Mouse (Mus musculus): ENCODE results near the gene Ankrd6.
A peak's percentile ranks its signal among the peaks of the same experiment; 100 is the strongest.

The Ankrd6 gene

DNA sequence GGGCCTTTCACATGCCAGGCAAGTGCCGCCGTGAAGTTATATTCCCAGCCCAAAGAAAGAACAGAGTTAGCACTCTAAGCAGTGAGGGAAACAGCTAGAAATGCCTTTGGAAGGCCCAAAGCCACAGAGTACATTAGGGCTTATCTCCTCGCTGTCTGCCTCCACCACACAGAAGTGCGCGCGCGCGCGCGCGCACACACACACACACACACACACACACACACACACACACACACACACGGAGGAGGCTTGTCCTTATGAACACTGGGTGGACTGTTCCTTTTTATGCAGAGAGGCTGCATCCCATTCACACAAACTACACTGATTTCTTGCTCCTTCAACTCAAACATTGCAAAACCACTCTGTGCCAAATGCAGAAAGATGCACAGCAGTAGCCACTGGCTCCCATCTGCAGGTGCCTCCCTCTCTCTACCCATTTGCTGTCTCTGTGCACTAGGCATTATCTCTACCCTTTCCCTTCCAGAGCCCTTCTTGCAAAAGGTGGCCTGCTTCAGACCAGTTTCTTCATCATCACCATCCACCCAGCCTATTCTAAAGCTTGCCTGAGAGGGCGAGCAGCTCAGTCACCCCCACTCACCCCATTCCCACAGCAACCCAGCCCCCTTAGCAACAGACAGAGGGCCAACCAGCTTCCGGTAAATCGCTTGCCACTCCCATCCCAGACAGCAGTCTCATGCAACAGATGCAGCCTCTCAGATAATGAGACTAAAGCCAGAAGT is 88.5 kb downstream of the Ankrd6 start:
- DNase-seq (ENCODE audit: low read depth, low spot score) = no peak

DNA sequence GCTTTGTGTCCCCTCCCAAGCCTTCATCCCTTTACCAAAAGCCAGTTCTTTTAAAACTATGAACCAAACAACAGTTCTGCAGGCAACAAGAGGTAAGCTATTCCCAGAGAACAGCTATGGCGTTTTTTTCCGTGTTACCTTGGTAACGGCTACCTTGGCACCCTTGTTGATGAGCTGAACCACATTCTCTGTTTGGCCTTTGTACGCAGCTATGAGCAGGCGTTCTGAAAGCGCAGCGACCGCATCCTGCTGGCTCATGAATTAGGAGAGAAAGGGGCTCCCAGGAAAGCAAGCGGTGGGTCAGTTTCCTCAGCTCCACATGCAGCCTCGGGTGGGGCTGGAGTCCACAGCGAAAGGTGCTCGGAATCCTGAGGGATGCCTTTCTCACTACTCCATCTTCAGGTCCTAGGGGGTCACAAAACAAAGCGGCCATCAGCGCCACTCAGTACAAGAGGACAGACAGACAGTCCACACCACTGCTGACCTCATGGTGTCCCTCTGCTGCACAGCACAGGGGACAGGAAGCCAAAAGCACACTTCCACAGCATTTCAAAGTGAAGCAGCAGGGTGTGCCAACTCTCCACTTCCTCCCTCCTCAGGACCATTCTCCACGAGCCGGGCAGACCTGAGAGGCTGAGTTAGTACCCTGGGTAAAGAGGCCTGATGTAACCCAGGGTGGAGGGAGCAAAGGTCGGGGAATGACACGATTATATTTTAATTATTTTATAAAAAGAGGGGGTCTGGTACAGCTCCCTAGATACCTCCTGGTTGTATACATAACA is 90.3 kb downstream of the Ankrd6 start:
- DNase-seq (ENCODE audit: low read depth, low spot score) = no peak

DNA sequence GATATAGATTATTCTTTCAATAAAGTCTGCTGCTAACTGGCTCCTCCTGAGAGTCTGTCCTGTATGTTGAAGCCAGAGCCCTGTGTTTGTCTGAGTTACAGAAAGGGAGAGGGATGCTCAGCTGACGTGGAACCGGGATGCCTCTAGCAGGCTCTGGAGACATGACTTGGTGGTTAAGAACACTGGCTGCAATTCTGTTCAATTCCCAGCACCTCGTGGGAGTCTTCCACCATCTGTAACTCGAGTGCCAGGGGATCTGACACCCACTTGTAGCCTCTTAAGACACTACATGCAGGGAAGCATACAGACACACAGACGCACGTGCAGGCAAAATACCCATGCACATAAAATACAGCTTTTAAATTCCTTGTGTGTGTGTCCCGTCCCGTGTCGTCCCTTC is 95.1 kb downstream of the Ankrd6 start:
- DNase-seq (ENCODE audit: low read depth, low spot score) = no peak

DNA sequence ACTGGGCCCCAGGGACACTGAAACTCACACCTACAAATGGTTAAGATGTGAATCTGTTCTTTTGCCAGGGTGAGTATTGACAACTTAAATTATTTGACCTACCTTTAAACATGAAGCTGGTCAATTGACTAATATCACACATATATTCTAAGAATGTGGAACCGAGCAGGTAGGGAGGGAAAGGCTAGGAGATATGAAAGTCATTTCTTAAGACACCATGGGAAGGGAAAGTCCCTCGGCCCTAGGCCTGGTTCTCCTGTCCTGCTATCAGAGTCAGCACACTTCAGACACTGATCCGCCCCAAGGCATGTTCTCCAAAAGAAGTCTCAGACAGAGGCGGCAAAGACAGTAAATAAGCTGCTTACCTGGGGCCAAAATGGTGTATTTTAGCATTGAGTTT is 95.7 kb downstream of the Ankrd6 start:
- DNase-seq (ENCODE audit: low read depth, low spot score) = no peak

DNA sequence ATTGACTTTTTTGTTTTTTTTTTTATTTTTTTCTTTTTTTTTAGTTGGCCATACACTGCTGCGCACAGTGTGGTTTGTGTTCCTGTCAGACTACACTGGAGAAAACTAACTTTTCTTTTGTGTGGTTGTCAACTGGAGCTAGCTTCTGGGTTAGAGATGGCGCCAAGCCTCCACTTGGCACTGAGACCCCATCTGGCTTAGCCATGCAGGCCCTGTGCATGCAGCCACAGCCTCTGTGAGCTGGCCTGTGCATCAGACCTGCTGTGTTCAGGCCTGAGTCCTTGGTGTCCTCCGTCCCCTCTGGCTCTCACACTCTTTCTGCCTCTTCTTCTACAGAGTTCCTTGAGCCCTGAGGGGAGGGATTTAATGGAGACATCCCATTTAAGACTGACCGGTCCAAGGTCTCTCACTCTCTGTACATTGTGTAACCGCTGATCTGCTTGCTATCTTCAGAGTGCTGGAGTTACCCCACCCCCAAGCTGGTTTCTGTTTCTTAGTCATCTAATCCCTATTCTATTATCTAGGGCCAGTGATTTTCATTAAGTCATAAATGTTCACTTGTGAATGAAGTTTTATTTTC is 96.9 kb downstream of the Ankrd6 start:
- DNase-seq (ENCODE audit: low read depth, low spot score) = no peak

DNA sequence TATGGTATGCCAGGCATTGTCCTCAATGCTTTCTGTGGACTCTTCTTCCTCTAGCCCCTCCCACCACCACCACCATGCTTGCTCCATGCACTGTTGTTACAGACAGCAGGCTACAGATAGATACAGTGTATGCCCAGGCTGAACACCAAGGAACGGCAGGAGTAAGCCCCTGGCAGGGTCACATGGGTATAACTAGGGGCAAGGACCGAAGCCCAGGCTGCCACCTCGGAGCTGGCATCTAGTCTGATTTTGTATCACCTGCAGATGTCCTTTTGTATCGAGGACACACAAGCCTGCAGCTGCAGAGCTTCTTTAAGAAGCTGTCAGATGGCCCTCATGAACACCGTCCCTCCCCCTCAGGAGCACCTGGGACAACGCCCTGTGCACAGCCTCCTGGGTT is 97.8 kb downstream of the Ankrd6 start:
- no peak for DNase-seq (ENCODE audit: low read depth, low spot score)

DNA sequence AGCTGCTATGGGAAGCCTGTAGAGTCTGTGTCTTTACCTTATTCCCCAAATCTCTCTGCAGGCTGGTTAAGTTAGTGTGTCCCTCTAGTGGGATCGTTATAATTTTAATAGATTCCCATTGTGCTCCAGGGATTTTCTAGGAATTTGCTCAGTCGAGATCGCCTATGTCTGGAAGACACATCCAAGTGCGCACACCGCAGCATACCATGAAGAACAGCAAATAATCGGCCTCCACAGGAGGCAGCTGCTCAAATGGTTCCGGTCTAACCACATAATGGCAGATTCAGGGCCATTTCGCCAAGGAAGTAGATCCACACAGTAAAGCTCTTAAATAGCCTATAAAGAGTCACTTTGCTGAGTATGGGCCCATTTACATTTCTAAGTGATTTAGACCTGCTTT is 98.3 kb downstream of the Ankrd6 start:
- no peak for DNase-seq (ENCODE audit: low read depth, low spot score)

DNA sequence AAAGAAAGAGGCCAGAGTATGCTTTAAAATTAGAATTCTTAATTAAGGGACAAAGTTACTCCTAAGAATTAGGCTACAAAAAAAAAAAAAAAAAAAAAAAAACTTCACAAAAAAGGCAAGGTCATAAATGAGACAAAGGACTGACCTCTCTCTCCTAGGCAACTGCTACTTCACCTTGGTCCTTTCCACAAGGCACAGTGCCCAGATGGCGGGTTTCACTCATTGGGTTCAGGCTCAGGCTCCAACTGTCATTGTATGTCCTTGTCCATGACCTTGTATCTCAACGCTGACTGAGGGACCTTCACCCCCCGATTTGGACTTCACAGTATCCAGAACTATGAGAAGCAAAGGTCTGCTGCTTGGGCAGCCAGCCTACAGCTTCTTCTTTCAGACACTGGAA is 112.2 kb downstream of the Ankrd6 start:
- DNase-seq (ENCODE audit: low read depth, low spot score) = no peak

DNA sequence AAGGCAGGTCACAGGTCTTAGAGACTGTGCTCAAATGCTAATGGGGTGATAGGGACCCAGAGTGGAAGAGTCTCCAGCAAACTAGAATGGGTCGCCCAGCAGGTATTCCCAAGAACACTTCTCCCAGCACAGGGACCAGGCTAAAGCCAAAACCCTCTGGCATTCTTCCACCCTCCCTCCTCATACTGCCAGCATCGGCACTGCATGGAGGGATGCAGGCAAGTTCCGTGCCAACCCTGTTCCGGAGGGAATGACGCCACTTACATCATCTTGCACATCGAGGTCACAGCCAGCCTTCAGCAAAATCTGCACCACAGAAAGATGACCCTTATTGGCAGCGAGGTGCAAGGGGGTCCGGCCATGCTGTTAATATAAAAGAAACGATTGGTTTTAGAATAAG is 114.6 kb downstream of the Ankrd6 start:
- no peak for DNase-seq (ENCODE audit: low read depth, low spot score)

DNA sequence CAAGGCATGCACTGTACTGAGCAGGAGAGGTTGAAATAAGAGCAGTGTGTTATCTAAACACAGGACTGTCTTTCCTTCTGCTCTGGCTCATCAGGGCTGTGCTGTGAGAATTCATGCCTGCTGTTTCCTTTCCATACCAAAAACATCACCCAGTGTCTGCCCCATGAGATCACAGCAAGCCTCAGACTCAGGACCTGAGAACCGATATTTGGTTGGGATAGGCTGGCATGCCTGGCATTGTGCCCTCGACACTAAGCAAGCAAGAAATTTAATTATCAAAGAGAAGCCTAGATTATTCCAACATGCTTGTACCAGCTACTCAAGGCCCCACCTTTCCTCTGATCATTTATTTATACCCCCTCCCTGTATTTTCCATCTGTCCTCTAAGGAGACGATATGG is 116.1 kb downstream of the Ankrd6 start:
- DNase-seq (ENCODE audit: low read depth, low spot score) = no peak

DNA sequence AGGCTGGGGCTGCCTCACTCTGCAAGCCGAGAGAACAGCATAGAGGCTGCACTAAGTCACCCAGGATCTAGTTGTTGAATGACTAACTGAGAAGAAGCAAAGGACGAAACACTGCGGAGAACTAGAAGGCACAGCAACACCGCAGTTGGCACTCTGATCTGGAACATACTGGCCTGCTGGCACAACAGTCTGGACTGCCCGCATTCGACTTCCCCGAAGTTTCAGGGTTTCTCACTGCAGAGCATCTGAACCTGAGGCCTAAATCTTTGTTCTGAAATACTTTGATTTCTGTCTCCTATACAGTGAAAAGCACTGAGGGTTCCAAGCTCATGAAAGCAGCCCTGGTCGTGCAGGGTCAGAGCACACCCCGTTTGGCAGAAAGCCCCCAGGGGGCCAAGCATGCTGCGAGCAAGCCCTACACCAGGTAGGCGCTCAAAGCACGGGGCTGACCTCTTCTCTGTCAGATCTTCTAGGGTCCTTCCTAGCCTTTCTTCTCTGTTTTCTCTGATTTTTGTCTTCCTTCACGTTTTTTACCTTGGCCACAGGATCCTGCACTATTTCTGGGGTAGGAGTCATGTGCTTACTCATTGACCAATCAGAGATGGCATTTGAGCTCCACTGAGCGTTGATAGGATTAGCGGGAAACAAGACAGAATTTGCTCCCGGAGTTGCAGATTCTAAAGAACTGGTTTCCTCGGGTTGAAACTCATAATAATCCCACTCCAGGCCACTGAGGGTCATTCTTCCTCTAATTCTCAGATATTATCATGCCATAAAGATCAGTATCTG is 117.0 kb downstream of the Ankrd6 start:
- DNase-seq (ENCODE audit: low read depth, low spot score) = peak; percentile 13

DNA sequence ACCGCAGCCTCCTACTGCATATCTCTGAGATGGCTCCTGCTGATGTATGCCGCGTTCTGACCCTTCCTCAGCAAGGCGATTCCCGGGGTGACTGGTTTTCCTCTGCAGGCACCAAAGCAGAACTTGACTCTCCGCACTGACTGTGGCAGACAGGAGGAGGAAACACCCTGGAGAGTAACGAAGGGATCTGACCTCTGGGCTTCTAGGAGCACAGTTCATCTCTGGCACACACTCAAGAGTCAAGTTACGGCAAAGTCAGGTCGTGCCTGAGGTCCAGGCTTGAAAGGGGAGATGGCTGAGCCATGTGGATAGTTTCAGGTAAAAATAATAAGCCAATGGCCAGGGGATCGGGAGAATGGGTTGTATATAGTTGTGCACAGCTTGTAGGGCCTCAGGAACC is 121.3 kb downstream of the Ankrd6 start:
- no peak for DNase-seq (ENCODE audit: low read depth, low spot score)

DNA sequence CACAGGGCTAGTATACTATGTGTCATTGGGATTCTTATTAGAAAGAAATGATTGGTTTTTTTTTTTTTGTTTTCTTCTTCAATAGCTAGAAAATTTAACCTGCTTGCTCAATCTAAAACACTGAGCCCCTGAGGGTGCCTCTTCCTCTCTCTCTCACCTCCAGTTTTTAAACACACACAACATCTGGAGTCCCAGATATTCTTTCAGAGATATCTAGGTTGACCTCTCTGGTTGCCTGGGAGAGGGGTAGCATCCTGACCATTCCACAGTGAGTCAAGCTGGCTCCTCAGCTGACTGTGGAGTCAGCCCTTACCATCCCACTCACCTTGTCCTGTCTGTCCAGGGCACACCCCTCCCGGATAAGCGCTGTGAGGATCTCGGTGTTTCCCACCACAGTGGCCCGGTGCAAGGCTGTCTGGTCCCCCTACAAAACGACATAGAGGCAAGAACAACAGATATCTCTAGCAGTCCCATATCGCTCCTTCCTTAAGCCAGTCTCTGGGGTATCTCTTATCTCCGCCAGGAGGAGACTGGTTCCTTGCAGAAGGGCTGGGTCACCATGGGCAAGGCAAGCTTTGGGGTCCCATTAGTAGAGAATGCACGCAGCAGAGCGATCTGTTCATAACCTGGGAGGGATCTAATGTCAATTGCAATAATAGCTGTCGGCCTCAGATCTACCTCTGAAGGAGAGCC is 122.1 kb downstream of the Ankrd6 start:
- no peak for DNase-seq (ENCODE audit: low read depth, low spot score)

DNA sequence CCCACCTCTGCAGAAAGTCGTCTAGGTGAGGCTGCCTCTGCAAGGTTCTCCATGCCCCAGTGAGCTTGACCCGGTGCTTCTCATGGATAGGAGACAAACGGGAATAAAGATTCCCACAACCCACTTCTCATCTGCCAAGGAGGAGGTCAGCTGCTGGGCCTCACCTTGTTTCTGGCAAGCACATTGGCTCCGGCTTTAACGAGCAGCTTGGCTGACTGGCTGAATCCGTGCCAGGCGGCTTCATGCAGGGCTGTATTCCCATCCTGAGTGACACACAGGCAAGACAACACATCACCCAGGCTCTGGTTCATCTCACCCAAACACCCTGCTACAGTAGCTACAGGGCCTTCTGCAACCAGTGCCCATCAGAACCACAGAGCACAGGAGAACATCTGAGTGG is 123.7 kb downstream of the Ankrd6 start:
- DNase-seq (ENCODE audit: low read depth, low spot score) = no peak

DNA sequence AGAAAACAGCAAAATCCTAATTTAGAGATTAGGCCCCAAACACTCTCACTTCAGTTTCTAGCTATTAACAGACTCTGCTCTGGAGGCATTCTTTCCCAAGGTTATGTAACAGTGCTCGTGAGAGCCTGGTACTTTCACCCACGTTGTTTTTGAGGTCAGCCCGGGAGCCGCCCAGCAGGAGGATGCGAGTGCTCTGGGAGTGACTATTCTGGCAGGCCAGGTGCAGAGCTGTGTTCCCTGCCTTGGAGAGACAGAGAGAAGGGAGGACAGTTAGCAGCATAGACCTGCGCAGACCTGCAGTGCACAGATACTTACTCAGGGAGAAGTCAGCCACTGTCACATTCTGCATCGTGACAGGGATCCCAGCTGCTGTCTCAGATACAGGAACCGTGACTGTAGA is 126.4 kb downstream of the Ankrd6 start:
- no peak for DNase-seq (ENCODE audit: low read depth, low spot score)

DNA sequence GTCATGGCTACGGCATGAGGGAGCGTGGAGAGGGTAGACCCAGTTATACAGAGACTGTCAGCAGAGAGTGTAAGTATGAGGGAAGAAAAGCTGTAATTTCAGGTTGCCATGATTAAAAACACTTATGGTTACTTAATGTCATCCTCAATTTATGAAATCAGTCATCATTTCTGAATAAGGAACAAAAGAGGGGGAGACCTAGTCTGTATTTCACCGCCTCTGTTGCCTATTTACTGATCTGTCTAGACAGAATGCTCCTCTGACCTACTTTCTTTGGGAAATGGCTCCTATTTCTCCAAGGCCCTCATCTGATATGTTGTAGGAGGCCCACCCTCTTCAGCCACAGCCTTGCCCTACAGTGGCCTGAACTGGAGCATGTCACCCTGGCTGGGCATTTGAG is 130.0 kb downstream of the Ankrd6 start:
- DNase-seq (ENCODE audit: low read depth, low spot score) = no peak

DNA sequence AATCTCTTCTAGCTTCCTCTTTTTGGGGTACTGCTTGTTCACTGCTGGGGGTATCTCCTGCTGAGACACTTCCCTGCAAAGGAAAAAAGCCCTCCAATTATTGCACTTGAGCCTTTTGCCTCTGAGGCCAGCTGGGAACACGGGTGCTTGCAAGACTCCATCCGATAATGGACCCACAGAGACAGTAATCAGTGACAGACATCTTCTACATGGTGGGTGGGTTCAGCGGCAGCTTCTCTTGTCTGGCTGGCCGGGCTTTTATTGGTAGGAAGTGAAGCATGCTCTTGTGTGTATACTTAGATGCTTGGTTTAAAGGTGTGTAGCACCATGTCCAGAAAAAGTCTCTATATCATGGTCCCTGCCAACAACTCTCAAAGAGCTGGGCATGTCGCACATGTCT is 133.2 kb downstream of the Ankrd6 start:
- no peak for DNase-seq (ENCODE audit: low read depth, low spot score)

DNA sequence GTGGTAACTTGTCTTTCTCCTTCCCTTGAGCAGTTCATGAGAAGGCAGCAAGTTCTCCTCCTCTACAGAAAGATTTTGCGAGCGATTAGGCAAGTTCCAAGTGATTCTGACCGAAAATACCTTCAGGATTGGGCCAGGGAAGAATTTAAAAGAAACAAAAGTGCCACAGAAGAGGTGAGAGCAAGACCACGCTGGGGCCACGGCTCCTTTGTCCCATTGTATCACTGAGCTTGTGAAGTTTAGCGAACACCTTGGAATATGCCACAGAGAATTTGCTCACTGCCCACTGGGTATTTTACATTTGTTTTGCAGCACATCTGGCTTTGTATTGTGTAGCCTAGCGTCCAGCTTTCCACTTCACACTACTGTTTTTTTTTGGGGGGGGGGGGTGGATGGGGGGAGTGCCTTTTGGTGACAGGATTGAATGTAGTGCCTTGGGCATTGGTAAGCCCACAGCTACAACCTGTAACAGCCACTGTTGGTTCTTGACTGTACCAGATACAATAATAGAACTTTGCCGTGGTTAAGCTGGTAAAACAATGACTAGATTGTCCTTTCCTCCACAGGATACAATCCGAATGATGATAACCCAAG is 150.0 kb downstream of the Ankrd6 start:
- no peak for DNase-seq (ENCODE audit: low read depth, low spot score)

DNA sequence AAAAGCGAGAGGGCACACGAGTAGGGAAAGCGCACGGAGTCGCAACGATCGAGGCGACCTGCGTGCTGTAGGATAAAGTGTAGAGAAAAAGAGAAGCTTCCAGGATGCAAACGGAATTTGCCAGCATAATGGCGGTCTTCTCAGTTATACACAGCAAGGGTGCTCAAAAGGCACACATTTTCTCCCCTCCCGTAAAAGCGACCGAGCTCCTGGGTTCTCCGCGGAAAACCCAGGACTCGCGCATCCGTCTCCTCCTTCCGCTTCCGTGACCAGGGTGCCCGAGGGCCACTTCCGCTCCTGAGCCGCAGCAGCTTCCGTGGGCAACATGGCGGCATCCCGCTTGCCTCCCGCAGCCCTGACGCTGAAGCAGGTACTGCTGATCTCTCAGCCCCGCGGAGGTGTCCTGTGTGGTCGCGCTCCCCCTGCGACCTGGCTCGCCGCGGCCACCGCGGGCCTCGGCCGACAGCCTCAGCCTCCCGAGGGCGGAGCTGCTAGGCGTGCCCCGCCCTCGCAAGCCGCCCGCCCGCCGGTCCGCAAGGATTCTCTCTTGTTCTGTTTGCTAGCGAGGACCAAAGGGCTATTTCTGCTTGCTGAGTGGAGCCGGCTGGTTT is 150.6 kb downstream of the Ankrd6 start, which contains the start of gene Lyrm2:
Gene Lyrm2 (plus strand): TSS at position 288 of the 611 bp plus-strand sequence.
- DNase-seq (ENCODE audit: low read depth, low spot score) = peak; percentile 49

DNA sequence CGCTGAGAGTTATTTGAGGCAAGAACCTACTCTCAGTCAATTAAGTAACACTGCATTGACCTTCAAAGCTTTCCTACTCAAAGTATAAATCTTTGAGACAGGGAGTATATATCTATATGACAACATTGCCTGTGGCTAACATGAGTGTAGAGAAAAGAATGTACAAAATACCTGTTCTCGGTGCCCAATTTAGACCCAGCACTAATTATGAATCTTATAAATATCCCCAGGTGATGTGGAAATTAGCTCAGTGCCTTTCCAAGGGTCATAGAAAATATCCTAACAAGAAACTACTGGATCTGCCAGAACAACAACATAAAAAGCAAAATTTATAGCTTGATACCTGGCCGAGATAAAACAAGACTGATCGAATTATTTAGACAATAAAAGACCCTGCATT is 151.7 kb downstream of the Ankrd6 start:
- DNase-seq (ENCODE audit: low read depth, low spot score) = no peak

DNA sequence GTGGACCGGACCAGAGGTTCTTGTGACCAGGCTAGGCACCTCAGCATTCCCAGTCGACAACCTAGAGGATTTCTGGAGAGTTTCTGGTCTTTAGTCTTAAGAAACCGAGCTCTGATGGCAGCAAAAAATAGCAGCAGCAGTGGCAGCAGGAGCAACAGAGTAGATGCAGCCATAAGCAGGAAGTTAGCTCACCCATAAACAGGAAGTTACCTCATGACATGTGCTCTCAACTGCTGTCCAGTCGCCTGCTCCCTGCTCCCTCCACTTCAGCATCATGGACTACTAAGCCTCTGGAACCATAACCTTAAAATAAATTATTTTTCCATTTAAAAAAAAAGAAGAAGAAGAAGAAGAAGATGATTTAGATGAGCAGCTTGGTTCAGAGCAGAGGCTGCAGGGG is 161.6 kb downstream of the Ankrd6 start:
- DNase-seq (ENCODE audit: low read depth, low spot score) = no peak

All from WW6 (cell line).